Mouse (Mus musculus) MEL (cell line): ENCODE measurements around the gene Gm45021. TPM values are rescaled to one million over a fixed set of nuclear protein-coding genes. Genes with fewer than 3 reads are reported as not detected.

Source experiments
- DNase-seq: peaks from one replicate; pipeline ENCODE4 v3.0.0; 2011; ENCODE audit warnings: low read depth, low spot score
- H3K27ac ChIP-seq: 2 replicates; pipeline ENCODE4 v1.5.1; 2012; ENCODE audit warnings: low read depth, mild to moderate bottlenecking, control low read depth, low read length, moderate library complexity; ENCODE audit not compliant: control insufficient read depth
- H3K27me3 ChIP-seq, 2 experiments: fragments of 150-350 bp in 1 of 2; sonication (generic) in 1 of 2; 2 replicates each; pipeline ENCODE4 v1.6.1; 2012; ENCODE audit warnings: low read length in 2 of 2, mild to moderate bottlenecking in 2 of 2, improper control_type of control experiment in 1 of 2, moderate library complexity in 1 of 2; ENCODE audit not compliant: insufficient read depth in 2 of 2, control insufficient read depth in 1 of 2
- H3K36me3 ChIP-seq, 2 experiments: 2 replicates each; pipeline ENCODE4 v1.6.1; 2012 to 2014; ENCODE audit warnings: low read length in 2 of 2, improper control_type of control experiment in 1 of 2, inconsistent platforms in 1 of 2, mild to moderate bottlenecking in 1 of 2; ENCODE audit not compliant: insufficient read depth in 2 of 2, control insufficient read depth in 1 of 2
- H3K4me1 ChIP-seq, 2 experiments: fragments of 150-350 bp in 1 of 2; sonication (generic) in 1 of 2; 2 replicates each; pipeline ENCODE4 v1.6.1; 2012; ENCODE audit warnings: low read length in 2 of 2, improper control_type of control experiment in 1 of 2, mild to moderate bottlenecking in 1 of 2; ENCODE audit not compliant: insufficient read depth in 2 of 2, control insufficient read depth in 1 of 2
- H3K4me3 ChIP-seq, 2 experiments: fragments of 150-350 bp in 1 of 2; sonication (generic) in 1 of 2; 2 replicates each; pipeline ENCODE4 v1.5.1; 2012; ENCODE audit warnings: low read depth in 2 of 2, low read length in 2 of 2, mild to moderate bottlenecking in 2 of 2, moderate library complexity in 2 of 2, control low read depth in 1 of 2, improper control_type of control experiment in 1 of 2; ENCODE audit not compliant: control insufficient read depth in 1 of 2, insufficient read depth in 1 of 2
- H3K79me2 ChIP-seq: 2 replicates; pipeline ENCODE4 v1.6.1; 2012; ENCODE audit warnings: mild to moderate bottlenecking, low read length, moderate library complexity; ENCODE audit not compliant: control insufficient read depth, poor library complexity, insufficient read depth
- H3K9ac ChIP-seq: 2 replicates; pipeline ENCODE4 v1.6.1; 2012; ENCODE audit warnings: low read depth, mild to moderate bottlenecking, control low read depth, low read length, moderate library complexity; ENCODE audit not compliant: control insufficient read depth, poor library complexity, severe bottlenecking
- H3K9me3 ChIP-seq: fragments of 150-350 bp; sonication (generic); replicated peaks from 2 replicates; pipeline ENCODE4 v1.6.1; 2012; ENCODE audit warnings: mild to moderate bottlenecking, low read length, improper control_type of control experiment, moderate library complexity; ENCODE audit not compliant: insufficient read depth
- BHLHE40 ChIP-seq: IDR thresholded peaks from 2 replicates; pipeline ENCODE4 v1.6.1; 2012; ENCODE audit warnings: low read depth, mild to moderate bottlenecking, inconsistent platforms, low read length, improper control_type of control experiment, borderline replicate concordance
- CHD1 ChIP-seq: IDR thresholded peaks from 2 replicates; pipeline ENCODE4 v1.6.1; 2012; ENCODE audit warnings: low read depth, mild to moderate bottlenecking, inconsistent platforms, low read length, improper control_type of control experiment
- CHD2 ChIP-seq: IDR thresholded peaks from 2 replicates; pipeline ENCODE4 v1.6.1; 2011; ENCODE audit warnings: low read length, improper control_type of control experiment
- CTCF ChIP-seq, 3 experiments: IDR thresholded peaks in 2 of 3; conservative IDR thresholded peaks in 1 of 3; 2 replicates each; pipeline ENCODE4 v1.5.1; 2011 to 2012; ENCODE audit warnings: low read length in 3 of 3, low read depth in 2 of 3, mild to moderate bottlenecking in 2 of 3, improper control_type of control experiment in 1 of 3, inconsistent platforms in 1 of 3, mixed read lengths in 1 of 3, moderate library complexity in 1 of 3; ENCODE audit not compliant: control insufficient read depth in 1 of 3, insufficient read depth in 1 of 3, poor library complexity in 1 of 3, severe bottlenecking in 1 of 3
- E2F4 ChIP-seq: IDR thresholded peaks from 2 replicates; pipeline ENCODE4 v1.6.1; 2011; ENCODE audit warnings: low read depth, low read length, improper control_type of control experiment, borderline replicate concordance
- ELF1 ChIP-seq: IDR thresholded peaks from 2 replicates; pipeline ENCODE4 v1.6.1; 2014; ENCODE audit warnings: low read depth, mild to moderate bottlenecking, inconsistent platforms, low read length, improper control_type of control experiment, moderate library complexity
- HCFC1 ChIP-seq: IDR thresholded peaks from 2 replicates; pipeline ENCODE4 v1.6.1; 2012; ENCODE audit warnings: low read depth, mild to moderate bottlenecking, inconsistent platforms, low read length, improper control_type of control experiment, moderate library complexity
- JUND ChIP-seq: IDR thresholded peaks from 2 replicates; pipeline ENCODE4 v1.6.1; 2011; ENCODE audit warnings: low read depth, mild to moderate bottlenecking, improper control_type of control experiment, low read length
- KAT2A ChIP-seq: conservative IDR thresholded peaks from 2 replicates; pipeline ENCODE4 v1.6.1; 2012; ENCODE audit warnings: low read depth, low read length, improper control_type of control experiment, inconsistent platforms
- MAX ChIP-seq: IDR thresholded peaks from 2 replicates; pipeline ENCODE4 v1.6.1; 2011; ENCODE audit warnings: low read length, improper control_type of control experiment
- MXI1 ChIP-seq: IDR thresholded peaks from 2 replicates; pipeline ENCODE4 v1.6.1; 2011; ENCODE audit warnings: mild to moderate bottlenecking, low read depth, low read length, improper control_type of control experiment
- RAD21 ChIP-seq: IDR thresholded peaks from 2 replicates; pipeline ENCODE4 v1.6.1; 2011; ENCODE audit warnings: mild to moderate bottlenecking, low read depth, low read length, improper control_type of control experiment
- RCOR1 ChIP-seq: IDR thresholded peaks from 2 replicates; pipeline ENCODE4 v1.6.1; 2012; ENCODE audit warnings: low read depth, mild to moderate bottlenecking, inconsistent platforms, low read length, improper control_type of control experiment
- SIN3A ChIP-seq: IDR thresholded peaks from 2 replicates; pipeline ENCODE4 v1.6.1; 2012; ENCODE audit warnings: low read length, improper control_type of control experiment, inconsistent platforms
- SMC3 ChIP-seq: IDR thresholded peaks from 2 replicates; pipeline ENCODE4 v1.6.1; 2011; ENCODE audit warnings: low read depth, low read length, improper control_type of control experiment
- TAL1 ChIP-seq: IDR thresholded peaks from 2 replicates; pipeline ENCODE4 v1.6.1; 2012; ENCODE audit warnings: mild to moderate bottlenecking, inconsistent platforms, low read length, moderate library complexity, mixed read lengths
- TBP ChIP-seq: IDR thresholded peaks from 2 replicates; pipeline ENCODE4 v1.8.0; 2011; ENCODE audit warnings: low read depth, low read length, improper control_type of control experiment
- TCF12 ChIP-seq: IDR thresholded peaks from 2 replicates; pipeline ENCODE4 v1.6.1; 2014; ENCODE audit warnings: low read depth, mild to moderate bottlenecking, inconsistent platforms, low read length, improper control_type of control experiment, moderate library complexity
- UBTF ChIP-seq: IDR thresholded peaks from 2 replicates; pipeline ENCODE4 v1.6.1; 2012; ENCODE audit warnings: low read depth, mild to moderate bottlenecking, inconsistent platforms, low read length, improper control_type of control experiment, moderate library complexity, borderline replicate concordance; ENCODE audit not compliant: insufficient read depth
- USF1 ChIP-seq: IDR thresholded peaks from 2 replicates; pipeline ENCODE4 v1.6.1; 2014; ENCODE audit warnings: low read depth, mild to moderate bottlenecking, inconsistent platforms, low read length, improper control_type of control experiment, moderate library complexity
- USF2 ChIP-seq, 2 experiments: IDR thresholded peaks; 2 replicates each; pipeline ENCODE4 v1.6.1; 2011 to 2012; ENCODE audit warnings: improper control_type of control experiment in 2 of 2, low read length in 2 of 2, borderline replicate concordance in 1 of 2, inconsistent platforms in 1 of 2, low read depth in 1 of 2, mild to moderate bottlenecking in 1 of 2; ENCODE audit not compliant: insufficient read depth in 1 of 2
- ZC3H11A ChIP-seq: IDR thresholded peaks from 2 replicates; pipeline ENCODE4 v1.6.1; 2012; ENCODE audit warnings: low read depth, mild to moderate bottlenecking, inconsistent platforms, low read length, improper control_type of control experiment
- ZKSCAN1 ChIP-seq: IDR thresholded peaks from 2 replicates; pipeline ENCODE4 v1.6.1; 2012; ENCODE audit warnings: low read depth, mild to moderate bottlenecking, inconsistent platforms, low read length, improper control_type of control experiment, moderate library complexity
- ZNF384 ChIP-seq: IDR thresholded peaks from 2 replicates; pipeline ENCODE4 v1.6.1; 2012; ENCODE audit warnings: low read depth, mild to moderate bottlenecking, inconsistent platforms, low read length, improper control_type of control experiment
- polyA plus RNA-seq, 2 experiments: library from polyadenylated mRNA; stranded (reverse) in 1 of 2; unstranded in 1 of 2; fragments of >175 nt in 1 of 2; fragments of >200 nt in 1 of 2; gene quantifications; 2 replicates each; pipeline versions ENCODE4 v1.2.1 to v1.2.4; 2012; ENCODE audit warnings: low replicate concordance in 2 of 2, low read depth in 1 of 2; ENCODE audit not compliant: insufficient read length in 2 of 2, insufficient read depth in 1 of 2, missing spikeins in 1 of 2
- total RNA-seq: library from RNA; depleted of rRNA; stranded (reverse); fragments of 300-350 nt; gene quantifications from 2 replicates; pipeline ENCODE4 v1.2.3, GENCODE M21; 2012

The Gm45021 gene
- total and polyA plus RNA-seq, 3 experiments, result not detected

GRCm38 (mm10) chr6:48642764-48643292 lies 53.4 kb downstream of the Gm45021 start:
- Histone ChIP-seq H3K9me3 (no peaks in the 10 kb centered on the region), H3K27me3 (no peaks in the 10 kb centered on the region), H3K4me3 (no peak overlapping the region), H3K27ac (no peak overlapping the region), H3K4me1 (no peaks in the 10 kb centered on the region), H3K36me3 (no peaks in the 10 kb centered on the region), H3K79me2 (no peaks in the 10 kb centered on the region), H3K9ac (no peak overlapping the region)
- TF ChIP-seq UBTF, result no peak
- TF ChIP-seq RAD21, result peak; percentile 37
- no peak for TF ChIP-seq SIN3A
- no peak for TF ChIP-seq TBP
- TF ChIP-seq CTCF (IDR thresholded peaks at IDR 0.05 in 2 of 3, conservative IDR thresholded peaks at IDR 0.05 in 1 of 3; ENCODE audit: control insufficient read depth in 1 of 3, insufficient read depth in 1 of 3, low read depth in 2 of 3, low read length in 3 of 3, poor library complexity in 1 of 3, severe bottlenecking in 1 of 3), result peak; percentile 6 to 53 (median 25); a peak in 2 of 6 replicates
- no peak for TF ChIP-seq MAX
- TF ChIP-seq BHLHE40, result no peak
- TF ChIP-seq ZKSCAN1, result no peak
- no peak for TF ChIP-seq USF1
- TF ChIP-seq E2F4, result no peak
- no peak for TF ChIP-seq JUND
- TF ChIP-seq CHD2, result no peak
- TF ChIP-seq TCF12, result no peak
- TF ChIP-seq RCOR1, result no peak
- TF ChIP-seq MXI1, result no peak
- TF ChIP-seq SMC3, result peak; percentile 52
- no peak for TF ChIP-seq CHD1
- no peak for TF ChIP-seq ZC3H11A
- peak; percentile 94 for TF ChIP-seq ZNF384
- TF ChIP-seq ELF1, result no peak
- no peak for TF ChIP-seq HCFC1
- no peak for TF ChIP-seq TAL1
- no peak for TF ChIP-seq USF2 (IDR thresholded peaks at IDR 0.05; ENCODE audit: borderline replicate concordance in 1 of 2, insufficient read depth in 1 of 2, low read depth in 1 of 2, low read length in 2 of 2)
- no peak for TF ChIP-seq KAT2A
- peak; percentile 35 for DNase-seq
